Mouse (Mus musculus): ENCODE measurements around the gene Limk1. TPM values are rescaled to one million over a fixed set of nuclear protein-coding genes. Genes with fewer than 3 reads are reported as not detected.

Limk1 gene
- 46.2 and 50.7 TPM in 2 replicates for polyA plus RNA-seq (2012; rRNA removed)

DNA sequence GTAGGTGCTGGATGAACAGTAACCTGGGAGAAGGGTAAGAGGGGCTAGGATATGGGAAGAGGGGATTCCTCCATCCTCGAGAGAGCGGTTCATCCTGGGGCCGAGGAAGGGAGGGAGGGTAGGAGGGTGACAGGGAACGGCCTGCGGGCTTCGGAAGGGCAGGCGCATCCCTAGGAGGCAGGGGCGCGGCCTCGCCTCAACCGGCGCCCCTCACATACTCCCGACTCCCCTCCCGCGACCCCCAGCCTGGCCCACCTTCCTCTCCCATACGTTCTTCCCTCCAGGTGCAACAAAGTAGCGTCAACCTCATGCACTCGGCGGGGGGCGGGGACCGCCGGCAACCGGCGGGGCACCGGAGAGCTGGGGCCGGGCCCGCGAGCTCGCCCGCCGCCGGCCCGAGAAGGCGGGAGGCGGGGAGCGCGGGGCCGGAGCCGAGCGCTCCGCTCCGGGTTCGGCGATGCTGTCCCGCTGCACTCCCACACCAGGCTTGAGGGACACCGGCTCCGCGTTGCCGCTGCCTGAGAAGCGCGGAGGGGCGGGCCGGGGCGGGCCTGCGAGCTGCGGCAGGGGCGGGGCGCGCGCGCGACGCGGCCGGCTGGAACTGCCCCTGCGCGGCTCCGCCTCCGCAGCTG is at the start of gene Limk1:
TSS of gene Limk1 (minus strand) at position 513 of the 632 bp plus-strand sequence.
- DNase-seq (ENCODE audit: extremely low spot score in 1 of 2, low spot score in 1 of 2): no peak

DNA sequence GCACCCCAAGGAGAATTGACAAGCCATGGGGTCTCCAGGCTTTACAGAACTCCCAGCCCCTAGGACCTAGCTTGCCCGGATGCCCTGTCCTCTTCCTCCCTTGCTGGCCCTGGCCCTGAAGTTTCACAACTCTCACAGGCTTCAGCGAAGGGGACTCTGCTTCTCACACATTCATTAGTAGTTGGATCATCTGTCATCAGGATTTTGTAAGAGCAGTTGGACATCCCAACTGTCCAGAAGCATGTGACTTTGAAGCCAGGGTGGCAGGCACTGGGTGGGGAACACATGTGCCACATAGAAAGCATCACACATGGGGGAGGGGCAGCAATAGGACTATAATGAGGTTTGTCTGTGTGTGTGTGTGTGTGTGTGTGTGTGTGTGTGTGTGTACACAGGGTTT is 46.5 kb upstream of the Limk1 start:
- DNase-seq (ENCODE audit: extremely low spot score in 1 of 2, low spot score in 1 of 2): no peak

DNA sequence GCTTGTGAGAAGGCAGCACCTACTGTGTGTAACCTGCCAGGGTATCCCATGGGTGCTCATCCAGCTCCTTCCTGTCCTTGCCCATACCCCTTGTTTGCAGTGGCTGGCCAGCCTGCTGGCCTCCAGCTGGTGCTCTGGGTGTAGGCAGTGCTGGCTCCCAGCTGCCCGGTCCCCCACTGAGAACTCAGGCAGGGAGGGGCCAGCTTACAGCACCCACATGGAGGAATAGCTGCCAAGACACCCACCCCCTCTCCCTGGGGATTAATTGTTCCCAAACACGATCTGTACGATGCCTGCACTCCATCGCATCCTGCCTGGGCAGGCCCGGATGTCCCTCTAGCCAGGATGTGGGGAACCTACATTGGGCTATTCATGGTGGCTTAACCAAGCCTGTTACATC is 45.7 kb upstream of the Limk1 start:
- DNase-seq (ENCODE audit: extremely low spot score in 1 of 2, low spot score in 1 of 2): no peak

DNA sequence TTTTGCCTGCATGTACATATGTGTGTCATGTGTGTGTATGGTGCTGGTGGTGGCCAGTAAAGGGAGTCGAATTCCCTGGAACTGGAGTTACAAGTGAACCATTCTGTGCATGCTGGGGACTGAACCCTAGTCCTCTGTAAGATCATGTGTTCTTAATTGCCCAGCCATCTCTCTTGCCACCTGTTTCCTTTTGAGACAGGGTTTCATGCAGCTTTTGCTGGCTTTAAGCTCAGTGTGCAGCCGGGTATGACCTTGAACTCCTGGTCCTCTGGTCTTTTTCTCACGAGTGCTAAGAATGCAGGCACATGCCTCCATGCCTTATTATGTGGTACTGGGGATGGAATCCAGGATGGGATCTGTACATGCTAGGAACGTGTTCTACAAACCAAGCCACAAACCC is 44.8 kb upstream of the Limk1 start:
- DNase-seq (ENCODE audit: extremely low spot score in 1 of 2, low spot score in 1 of 2): no peak

DNA sequence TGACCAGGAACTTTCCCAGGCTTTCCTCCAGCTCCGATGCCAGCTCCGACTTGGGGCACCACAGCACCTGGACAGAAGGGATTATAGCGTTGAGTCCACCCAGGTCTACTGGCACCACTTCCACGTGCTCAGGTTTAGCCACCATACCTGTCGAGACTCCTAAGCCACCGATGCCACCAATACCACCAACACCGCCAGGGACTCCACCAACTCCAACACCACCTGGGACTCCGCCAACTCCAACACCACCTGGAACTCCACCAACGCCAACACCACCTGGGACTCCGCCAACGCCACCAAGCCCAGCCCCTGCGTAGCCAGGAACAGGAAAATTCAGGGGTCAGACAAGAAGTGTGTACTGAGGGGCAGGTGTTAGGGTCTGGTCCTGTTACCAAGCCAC is 40.7 kb upstream of the Limk1 start:
- no peak for DNase-seq (ENCODE audit: extremely low spot score in 1 of 2, low spot score in 1 of 2)

DNA sequence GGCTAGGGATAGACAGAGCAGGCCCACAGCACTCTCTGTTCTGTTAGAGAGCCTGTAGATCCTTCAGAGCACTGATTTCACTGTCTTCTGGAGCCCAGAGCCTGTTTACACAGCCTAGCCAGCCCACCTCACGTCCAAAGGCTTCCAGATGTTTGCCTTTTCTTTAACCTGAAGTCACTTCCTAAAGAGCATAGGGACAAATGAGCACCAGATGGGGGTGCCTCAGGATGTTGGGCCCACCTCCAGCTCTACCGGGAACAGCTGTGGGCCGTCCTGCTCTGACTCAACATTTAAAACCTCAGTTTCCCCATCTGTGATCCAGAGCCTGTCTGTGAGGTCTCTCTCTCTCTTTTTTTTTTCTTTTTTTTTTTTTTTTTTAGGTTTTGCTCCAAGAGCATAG is 40.1 kb upstream of the Limk1 start:
- DNase-seq (ENCODE audit: extremely low spot score in 1 of 2, low spot score in 1 of 2): no peak

DNA sequence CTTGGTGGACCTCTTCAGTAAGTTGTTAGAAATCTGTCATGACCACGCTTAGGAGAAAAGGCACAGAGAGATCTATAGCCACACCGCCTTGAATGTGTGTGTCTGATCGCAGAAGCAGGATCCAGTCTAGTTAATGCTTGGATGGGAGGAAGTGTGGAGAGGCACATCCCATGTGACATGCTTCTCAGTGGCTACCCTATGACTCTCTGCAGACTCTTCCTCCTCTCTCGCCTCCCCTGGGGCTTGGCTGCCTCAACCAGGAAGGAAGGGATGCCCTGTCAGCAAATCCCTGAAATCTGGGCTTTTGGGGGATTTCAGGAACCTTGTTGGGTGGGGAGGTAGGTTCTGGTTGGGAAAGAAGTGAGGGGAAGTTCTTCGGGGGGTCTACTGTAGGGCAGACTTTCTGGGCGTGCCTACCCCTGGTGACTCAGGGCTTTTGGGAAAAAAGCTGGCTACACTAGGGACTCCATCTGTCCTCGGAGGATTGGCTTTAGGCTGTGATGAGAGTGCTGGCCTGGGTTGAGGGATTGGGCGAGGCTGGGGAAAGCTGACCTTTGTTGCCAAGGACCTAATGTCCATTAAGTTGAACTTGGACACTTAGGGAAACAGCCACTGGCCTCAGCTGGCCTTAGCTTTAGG is 38.7 kb upstream of the Limk1 start:
- no peak for DNase-seq (ENCODE audit: extremely low spot score in 1 of 2, low spot score in 1 of 2)

DNA sequence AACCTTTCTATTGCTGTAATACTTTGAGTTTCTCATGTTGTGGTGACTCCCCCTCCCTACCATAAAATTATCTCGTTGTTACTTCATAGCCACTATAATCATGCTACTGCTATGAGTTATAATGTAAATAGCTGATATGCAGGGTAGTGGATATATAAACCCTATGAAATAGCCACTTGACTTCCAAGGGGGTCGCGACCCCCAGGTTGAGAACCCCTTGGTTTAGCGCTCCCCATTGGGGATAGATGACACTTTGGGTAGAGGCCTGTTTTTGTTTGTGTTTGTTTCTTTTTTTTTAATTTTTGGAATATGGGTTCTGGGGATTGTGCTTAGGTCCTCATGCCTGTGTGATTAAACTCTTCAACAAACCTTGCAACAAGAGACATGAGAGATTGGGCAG is 36.9 kb upstream of the Limk1 start:
- no peak for DNase-seq (ENCODE audit: extremely low spot score in 1 of 2, low spot score in 1 of 2)

DNA sequence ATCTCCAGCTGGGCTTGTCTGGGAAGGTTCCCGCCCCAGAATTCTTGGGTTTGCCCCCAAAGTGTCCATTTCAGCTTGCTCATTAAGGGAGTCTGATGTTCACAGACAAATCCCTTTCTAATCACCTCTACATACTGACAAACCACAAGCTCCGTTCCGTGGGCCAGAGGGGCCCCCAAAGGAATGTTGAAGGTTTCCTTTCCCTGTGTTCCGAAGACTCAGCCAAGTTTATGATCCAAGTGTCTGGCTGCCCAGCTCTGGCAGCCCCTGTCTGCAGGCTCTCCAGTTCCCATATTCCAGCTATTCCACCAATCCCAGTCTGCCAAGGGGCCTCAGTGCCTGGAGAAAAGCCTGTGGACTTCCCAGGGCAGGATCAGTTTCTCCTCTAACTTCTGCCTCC is 31.7 kb upstream of the Limk1 start:
- no peak for DNase-seq (ENCODE audit: extremely low spot score in 1 of 2, low spot score in 1 of 2)

DNA sequence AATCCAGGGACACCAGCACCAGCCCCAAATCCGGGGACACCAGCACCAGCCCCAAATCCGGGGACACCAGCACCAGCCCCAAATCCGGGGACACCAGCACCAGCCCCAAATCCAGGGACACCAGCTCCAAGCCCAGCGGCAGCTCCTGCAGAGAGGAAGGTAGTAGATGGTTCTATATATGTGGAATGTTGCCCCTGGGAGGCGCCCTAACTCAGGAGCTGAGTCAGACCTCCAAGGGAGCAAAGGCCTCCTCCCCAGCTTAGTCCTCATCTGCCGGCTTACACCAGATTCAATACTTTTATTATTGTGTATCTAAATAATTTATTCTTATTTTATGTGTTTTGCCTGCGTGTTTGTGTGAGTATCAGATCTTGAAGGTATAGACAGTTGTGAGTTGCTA is 22.7 kb upstream of the Limk1 start:
- DNase-seq (ENCODE audit: extremely low spot score in 1 of 2, low spot score in 1 of 2): no peak

DNA sequence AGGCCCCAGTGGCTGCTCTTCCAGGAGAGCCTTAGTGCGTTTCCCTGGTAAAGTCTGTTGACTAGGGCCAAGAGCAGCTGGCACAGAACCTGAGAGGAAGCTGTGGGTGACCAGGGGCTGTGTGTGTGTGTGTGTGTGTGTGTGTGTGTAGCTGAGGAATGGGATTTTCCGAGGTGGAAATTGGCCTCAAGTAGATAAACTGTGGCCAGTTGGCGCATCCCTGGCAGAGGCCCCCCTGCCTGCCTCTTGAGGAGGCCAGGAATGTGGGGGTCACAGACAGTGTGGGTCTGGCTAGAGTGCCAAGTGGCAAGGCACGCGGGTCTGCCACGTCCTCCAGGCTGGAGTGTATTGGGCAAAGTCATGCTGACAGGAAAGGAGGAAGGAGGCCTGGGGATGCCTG is 20.9 kb upstream of the Limk1 start:
- no peak for DNase-seq (ENCODE audit: extremely low spot score in 1 of 2, low spot score in 1 of 2)

DNA sequence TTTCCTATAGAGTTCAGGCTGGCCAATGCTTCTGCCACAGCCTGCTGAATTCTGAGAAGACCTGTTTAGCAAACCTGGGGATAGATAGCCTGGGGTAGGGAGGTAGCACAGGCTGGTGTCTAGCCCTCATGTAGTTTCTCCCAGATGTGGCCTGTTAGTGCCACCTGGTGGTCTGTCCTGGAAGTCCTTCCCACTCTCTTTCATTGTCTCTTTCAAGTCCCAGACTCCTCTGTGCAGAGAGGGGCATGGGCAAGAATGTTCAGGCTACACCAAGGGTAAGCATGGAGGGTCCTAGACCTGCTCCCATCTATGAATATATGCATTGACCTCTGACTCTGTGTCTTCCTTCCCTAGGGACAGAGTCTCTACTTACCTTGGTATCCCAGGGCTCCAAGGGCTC is 15.8 kb upstream of the Limk1 start:
- peak; percentile 36 to 89 for DNase-seq (ENCODE audit: extremely low spot score in 1 of 2, low spot score in 1 of 2)

DNA sequence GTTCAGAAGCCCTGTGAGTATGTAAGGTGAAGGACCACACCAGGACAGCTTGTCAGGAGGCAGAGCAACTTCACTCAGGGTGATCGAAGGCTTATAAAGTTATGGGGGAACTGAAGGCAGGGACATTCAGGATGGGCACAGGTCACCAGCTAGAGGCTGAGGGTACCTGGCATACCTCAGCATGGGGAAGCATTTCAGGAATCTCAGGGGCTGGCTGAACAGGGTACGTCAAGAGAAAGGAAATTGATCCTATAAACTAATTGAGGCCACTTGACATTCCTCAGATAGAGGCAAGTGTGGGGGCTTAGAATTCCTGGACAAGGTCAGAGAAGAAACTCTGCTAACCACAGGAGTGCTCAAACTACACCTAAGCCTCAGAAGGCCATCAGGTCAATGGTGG is 7.1 kb upstream of the Limk1 start:
- DNase-seq (ENCODE audit: extremely low spot score in 1 of 2, low spot score in 1 of 2): no peak

DNA sequence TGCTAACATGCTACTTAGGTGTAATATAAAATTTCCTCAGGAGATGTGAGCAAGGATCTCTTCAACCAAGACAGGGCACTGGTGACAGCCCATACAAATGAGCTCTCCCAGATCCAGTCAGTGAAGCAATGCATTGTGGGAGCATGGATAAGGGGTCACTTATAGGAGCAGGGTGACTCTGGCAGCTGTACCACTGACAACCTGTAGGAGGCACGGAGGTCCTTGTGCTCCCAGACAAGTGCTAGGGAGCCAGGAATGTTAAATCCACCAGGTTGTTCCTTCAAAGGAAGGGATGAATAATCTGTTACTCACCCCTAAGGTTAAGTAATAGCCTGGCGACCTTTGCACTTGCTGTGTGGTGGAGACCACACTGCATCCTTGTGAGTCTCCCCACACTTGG is 6.7 kb upstream of the Limk1 start:
- DNase-seq (ENCODE audit: extremely low spot score in 1 of 2, low spot score in 1 of 2): no peak

DNA sequence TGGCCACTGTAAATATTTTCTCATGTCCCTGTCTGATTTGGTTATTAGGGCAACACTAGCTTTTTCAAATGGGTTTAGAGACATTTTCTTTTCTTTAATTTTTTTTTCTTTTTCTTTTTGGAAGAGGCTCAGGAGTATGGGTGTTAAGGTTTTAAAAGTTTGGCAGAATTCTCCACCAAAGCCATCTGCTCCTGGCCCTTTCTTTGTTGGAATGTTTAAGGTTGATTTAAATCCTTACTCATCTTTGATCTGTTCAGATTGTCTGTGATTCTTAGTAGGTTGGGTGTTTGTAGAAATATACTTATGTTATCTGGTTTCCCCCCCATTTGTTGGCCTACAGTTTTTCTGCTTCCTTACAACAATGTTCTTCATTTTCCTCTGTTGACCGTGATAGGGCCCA is 4.3 kb upstream of the Limk1 start:
- peak in 1 of 2 experiments; percentile 44 for DNase-seq (ENCODE audit: extremely low spot score in 1 of 2, low spot score in 1 of 2)

DNA sequence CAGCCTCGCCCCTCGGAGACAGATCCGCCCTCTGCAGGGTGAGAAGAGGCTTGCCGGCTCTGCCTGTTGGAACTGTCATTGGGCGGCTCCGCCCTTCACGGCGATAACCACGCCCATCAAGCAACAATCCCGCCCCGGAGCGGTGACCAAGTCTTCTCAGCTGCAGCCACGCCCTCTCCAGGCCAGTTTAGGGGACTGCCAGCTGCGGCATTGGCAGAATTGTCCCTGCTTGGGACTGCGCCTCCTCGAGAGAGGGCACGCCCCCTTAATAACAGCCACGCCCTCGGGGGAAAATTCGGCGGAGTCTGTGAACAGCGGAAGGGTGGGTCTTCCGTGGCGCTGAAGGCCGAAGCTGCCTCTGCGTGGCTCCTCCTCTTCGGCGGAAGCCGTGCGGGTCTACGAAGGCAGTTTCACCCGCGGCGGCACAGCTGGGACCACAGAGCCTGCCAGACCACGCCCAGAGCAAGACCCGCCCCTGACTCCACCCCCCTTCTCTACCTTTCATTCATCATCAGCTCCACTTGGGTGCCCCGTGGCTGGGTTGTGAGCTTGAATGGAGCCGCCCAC is 403 bp upstream of the Limk1 start:
- DNase-seq (ENCODE audit: extremely low spot score in 1 of 2, low spot score in 1 of 2): peak; percentile 98 to 99

DNA sequence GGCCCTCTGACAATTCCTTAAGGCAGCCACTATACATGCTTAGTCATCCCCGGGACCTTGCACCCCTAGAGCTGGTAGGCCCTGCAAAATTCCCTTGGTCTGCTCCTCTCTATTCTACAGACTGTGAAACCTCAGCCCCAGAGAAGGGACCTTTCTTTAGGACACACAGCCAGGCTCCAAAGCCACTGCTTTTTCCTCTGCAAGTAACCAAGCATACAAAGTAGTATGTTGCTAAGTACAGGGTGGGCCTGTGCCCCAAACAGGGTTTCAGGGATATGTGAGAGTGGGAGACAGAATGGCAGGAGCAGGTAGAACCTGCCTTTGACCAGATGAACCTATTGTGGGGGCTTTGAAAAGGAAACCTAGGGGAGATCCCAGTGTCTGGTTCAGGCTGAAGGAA is 1.2 kb downstream of the Limk1 start:
- DNase-seq (ENCODE audit: extremely low spot score in 1 of 2, low spot score in 1 of 2): no peak

DNA sequence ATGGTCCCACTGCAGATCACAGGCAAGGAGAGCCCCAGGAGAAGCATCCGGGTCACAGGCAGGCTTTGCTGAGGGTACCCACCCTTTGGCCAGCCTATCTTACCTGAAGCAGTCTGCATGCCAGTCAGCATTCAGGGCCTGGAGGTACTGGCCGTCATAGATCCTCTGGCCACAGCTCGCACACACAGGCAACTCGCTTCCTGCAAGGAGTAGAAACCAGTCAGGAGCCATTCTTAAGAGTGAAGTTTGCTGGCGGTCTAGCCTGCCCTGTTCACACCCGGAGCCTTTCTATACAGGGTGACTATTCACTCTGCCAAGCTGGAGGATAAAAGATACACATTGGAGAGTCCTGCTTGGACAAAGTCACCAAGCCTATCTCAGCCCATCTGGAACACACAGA is 1.9 kb downstream of the Limk1 start:
- no peak for DNase-seq (ENCODE audit: extremely low spot score in 1 of 2, low spot score in 1 of 2)

DNA sequence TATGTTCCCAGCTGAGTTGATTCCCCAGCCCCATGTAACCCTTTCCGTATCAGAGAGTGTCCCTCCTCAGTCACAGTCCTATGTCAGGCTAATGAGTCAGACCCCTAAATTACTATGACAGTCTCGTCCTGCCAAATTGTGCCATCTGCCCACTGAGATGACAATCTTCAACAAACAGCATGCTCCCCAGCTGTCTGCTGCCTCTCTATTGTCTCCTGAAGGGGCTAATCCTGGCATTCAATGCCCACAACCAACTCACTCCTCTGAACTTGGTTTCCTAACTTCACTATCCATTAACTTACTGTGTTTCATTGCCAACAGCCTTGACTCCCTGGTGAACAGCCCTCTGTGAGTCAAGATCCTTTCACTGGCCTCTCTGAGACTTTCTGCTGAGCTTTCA is 4.0 kb downstream of the Limk1 start:
- DNase-seq (ENCODE audit: extremely low spot score in 1 of 2, low spot score in 1 of 2): no peak

DNA sequence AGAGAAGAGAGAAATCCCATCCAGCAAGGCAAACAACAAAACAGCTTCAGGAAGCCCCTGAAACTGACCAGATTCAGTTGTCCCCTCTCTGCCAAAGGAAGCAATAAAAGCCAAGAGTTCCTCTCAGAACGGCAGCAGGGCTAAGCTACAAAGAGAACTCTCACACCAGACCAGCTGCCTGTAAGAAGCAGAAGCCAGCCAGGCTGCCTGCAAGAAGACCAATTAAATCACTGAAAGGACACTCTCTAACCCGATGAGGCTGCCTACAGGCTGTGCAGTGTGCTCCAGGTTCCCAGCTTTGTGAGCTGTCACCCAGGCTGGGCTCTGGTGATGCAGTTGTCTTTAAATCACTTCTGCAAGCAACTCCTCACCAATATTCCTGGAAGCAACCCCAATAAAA is 4.6 kb downstream of the Limk1 start:
- DNase-seq (ENCODE audit: extremely low spot score in 1 of 2, low spot score in 1 of 2): no peak

DNA sequence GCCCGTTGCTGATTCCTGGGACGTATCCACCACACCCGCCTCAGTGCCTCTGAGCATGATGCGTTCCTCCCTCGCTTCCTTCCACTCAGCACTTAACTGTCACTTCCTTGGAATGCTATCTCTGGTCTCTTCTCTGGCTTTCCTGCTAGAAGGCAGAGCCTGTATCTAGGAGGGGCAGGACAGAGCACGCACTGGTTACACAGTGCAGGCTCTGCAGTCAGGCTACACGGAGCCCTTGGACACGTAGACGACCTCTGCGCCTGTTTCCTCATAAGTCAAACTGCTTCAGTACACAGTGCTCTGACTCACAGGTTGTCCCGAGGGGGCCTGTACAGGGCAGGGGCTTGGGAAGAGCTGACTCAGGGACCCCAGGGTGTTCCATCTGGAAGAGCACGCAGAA is 8.2 kb downstream of the Limk1 start:
- no peak for DNase-seq (ENCODE audit: extremely low spot score in 1 of 2, low spot score in 1 of 2)

DNA sequence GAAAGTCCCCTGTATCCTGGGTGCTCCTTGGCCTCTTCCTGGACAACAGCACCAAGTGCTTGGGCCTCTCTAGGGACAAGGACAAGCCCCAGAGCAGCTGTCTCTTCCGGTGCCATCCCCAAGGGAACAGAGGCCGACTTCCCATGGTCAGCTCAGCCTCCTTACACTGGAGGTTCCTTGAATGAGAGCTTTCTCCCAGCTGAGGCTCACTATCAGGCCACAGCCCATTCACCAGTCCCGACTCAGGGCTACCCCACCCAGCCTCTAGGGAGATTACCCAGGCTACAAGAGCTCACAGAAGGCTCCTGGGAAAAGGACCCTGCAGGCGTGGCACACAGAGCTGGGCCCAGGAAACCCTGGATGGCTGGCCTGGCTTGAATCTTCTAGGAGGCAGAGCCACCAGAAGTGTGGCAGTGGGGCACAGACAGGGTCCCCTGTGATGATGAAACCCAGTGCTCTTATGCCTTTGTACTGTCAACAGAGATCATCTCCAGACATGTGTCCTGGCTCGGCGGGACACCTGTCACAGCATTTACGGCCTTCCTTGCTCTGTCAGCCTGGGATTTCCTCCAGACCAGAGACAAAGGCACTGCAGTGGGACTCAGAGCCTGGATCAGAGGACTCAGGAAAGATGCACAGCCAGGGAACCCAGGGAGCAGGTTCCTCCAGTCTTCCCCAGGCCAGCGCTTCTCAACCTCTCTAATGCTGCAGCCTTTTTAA is 9.4 kb downstream of the Limk1 start:
- no peak for DNase-seq (ENCODE audit: extremely low spot score in 1 of 2, low spot score in 1 of 2)

Measured in frontal cortex, adult 2 months (tissue).